Mouse (Mus musculus): ENCODE data around the gene Abca13.

Abca13 gene

DNA sequence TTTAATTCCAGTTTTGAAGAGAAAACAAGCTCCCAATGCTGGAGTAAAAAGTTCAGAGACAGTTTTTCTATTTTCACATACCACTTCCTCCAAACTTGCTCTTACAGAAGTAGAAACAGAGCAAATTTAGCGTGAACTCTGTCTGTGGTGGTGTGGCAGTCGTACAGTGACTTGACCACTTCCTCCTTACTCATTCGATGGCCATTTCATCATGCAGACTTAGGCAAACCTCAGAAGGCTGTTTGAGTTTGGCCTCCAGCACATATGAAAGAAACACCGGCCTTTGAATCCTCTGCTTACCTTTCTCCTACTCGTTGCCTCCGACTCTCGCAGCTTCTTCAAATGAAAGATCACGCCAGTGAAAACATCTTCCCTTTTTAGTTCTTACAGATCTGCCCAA is 340.0 kb downstream of the Abca13 start:
- H3K9me3 ChIP-seq (ENCODE audit: low read length), result no peaks in the 10 kb centered on the region
- no peaks in the 10 kb centered on the region for H3K4me1 ChIP-seq (replicated peaks; ENCODE audit: low read depth, low read length)
- H3K4me3 ChIP-seq (replicated peaks; ENCODE audit: low read length), result no peak overlapping the region
- H3K36me3 ChIP-seq (ENCODE audit: insufficient read depth, low read length), result no peaks in the 10 kb centered on the region
- no peak for TF ChIP-seq NANOG (IDR thresholded peaks at IDR 0.05; ENCODE audit: borderline replicate concordance, low read length)
- no peak for TF ChIP-seq CTCF (conservative IDR thresholded peaks at IDR 0.05; ENCODE audit: low read length)
- TF ChIP-seq POU5F1 (IDR thresholded peaks at IDR 0.05; ENCODE audit: borderline replicate concordance, low read length), result no peak
- H3K27me3 ChIP-seq (ENCODE audit: insufficient read depth, low read length), result no peaks in the 10 kb centered on the region

DNA sequence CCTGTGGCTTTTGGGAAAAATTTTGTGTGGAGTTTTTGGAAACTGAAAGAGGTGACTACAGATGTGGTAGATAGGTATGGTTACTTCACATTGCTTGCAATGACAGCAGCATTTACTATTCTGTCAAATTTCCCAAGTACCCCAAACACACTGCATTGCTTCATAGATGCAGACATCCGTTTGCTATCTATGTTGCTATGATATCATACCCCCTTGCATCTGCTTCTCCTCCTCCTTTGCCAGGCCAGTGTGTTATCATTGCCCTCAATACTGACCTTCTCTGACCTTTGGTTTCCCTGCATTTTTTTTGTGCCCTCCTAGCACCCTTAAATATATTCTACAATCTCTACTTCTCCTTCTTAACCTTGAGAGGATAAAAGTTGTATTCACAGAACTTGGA is 341.4 kb downstream of the Abca13 start:
- Histone ChIP-seq H3K9me3 (ENCODE audit: low read length) (no peaks in the 10 kb centered on the region), H3K36me3 (ENCODE audit: insufficient read depth, low read length) (no peaks in the 10 kb centered on the region), H3K4me1 (replicated peaks; ENCODE audit: low read depth, low read length) (no peaks in the 10 kb centered on the region), H3K4me3 (replicated peaks; ENCODE audit: low read length) (no peak overlapping the region), H3K27me3 (ENCODE audit: insufficient read depth, low read length) (no peaks in the 10 kb centered on the region)
- TF ChIP-seq NANOG (IDR thresholded peaks at IDR 0.05; ENCODE audit: borderline replicate concordance, low read length) (no peak), POU5F1 (IDR thresholded peaks at IDR 0.05; ENCODE audit: borderline replicate concordance, low read length) (no peak), CTCF (conservative IDR thresholded peaks at IDR 0.05; ENCODE audit: low read length) (no peak)

DNA sequence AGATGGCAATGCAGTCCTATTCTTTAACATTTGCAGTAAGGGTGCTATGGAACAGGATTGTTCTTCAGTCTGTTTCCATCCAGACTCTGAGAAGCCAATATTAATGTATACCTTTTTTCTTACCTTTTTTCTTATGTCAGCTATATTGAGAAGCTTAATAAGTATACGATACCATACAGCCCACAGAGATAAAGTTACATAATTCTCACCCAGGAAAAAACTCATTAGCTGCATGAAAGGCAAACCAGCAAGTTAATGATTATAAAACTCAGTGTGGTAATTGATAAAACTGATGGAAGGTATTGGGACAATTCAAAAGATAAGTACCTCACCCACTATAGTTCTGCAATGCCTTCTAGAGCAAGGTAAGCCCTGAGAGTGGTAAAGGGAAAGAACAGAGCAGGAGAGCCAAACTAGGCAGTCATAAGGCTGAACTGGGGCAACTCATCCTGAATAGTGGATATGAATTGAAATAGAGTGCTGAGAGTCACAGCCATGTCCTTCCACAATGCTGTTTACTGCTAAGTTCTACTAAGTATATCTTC is 342.0 kb downstream of the Abca13 start:
- Histone ChIP-seq H3K4me1 (replicated peaks; ENCODE audit: low read depth, low read length) (no peaks in the 10 kb centered on the region), H3K4me3 (replicated peaks; ENCODE audit: low read length) (no peak overlapping the region), H3K27me3 (ENCODE audit: insufficient read depth, low read length) (no peaks in the 10 kb centered on the region), H3K9me3 (ENCODE audit: low read length) (no peaks in the 10 kb centered on the region), H3K36me3 (ENCODE audit: insufficient read depth, low read length) (no peaks in the 10 kb centered on the region)
- TF ChIP-seq POU5F1 (IDR thresholded peaks at IDR 0.05; ENCODE audit: borderline replicate concordance, low read length) (no peak), NANOG (IDR thresholded peaks at IDR 0.05; ENCODE audit: borderline replicate concordance, low read length) (no peak), CTCF (conservative IDR thresholded peaks at IDR 0.05; ENCODE audit: low read length) (no peak)

DNA sequence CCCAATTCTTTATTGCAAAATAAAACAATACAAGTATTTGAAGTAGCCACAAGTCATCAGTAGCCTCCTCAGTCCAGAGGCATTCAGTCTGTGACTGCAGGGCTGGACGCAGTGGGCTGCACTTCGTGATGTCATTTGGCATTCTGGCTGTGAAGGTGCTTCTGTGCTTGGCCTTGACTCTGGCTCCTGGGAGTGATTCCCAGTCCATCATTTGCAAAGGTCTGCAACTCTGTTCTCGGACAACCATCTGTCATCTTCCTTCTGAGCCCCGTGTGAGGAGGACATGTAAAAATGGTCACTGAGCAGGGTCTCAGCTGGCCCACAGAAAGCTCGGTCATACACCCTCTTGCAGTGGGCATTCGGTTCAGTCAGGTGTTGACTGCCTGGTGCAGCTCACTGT is 345.1 kb downstream of the Abca13 start:
- Histone ChIP-seq H3K27me3 (ENCODE audit: insufficient read depth, low read length) (no peaks in the 10 kb centered on the region), H3K4me1 (replicated peaks; ENCODE audit: low read depth, low read length) (no peaks in the 10 kb centered on the region), H3K9me3 (ENCODE audit: low read length) (no peaks in the 10 kb centered on the region), H3K36me3 (ENCODE audit: insufficient read depth, low read length) (no peaks in the 10 kb centered on the region), H3K4me3 (replicated peaks; ENCODE audit: low read length) (no peak overlapping the region)
- TF ChIP-seq CTCF (conservative IDR thresholded peaks at IDR 0.05; ENCODE audit: low read length) (no peak), NANOG (IDR thresholded peaks at IDR 0.05; ENCODE audit: borderline replicate concordance, low read length) (no peak), POU5F1 (IDR thresholded peaks at IDR 0.05; ENCODE audit: borderline replicate concordance, low read length) (no peak)

DNA sequence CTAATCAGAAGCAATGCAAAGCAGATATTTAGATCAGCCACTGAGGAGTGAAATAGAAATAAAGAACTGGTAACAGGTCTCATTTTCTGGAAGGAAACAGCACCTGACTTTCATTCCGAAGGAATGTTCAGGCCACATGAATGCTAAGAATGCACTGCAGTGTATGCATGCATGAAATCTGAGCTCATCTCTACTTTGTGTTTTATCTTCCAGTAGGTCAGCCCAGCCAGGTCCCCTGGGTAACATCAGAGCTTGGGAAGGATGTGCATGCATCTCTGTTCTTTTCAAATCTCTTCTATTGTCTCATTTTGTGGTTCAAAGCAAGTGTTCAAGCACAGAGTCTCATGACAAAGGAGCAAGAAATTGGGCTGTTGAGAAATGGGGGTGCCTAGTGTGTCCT is 346.6 kb downstream of the Abca13 start:
- H3K27me3 ChIP-seq (ENCODE audit: insufficient read depth, low read length), result no peaks in the 10 kb centered on the region
- no peaks in the 10 kb centered on the region for H3K9me3 ChIP-seq (ENCODE audit: low read length)
- no peak overlapping the region for H3K4me3 ChIP-seq (replicated peaks; ENCODE audit: low read length)
- no peaks in the 10 kb centered on the region for H3K4me1 ChIP-seq (replicated peaks; ENCODE audit: low read depth, low read length)
- no peaks in the 10 kb centered on the region for H3K36me3 ChIP-seq (ENCODE audit: insufficient read depth, low read length)
- no peak for TF ChIP-seq POU5F1 (IDR thresholded peaks at IDR 0.05; ENCODE audit: borderline replicate concordance, low read length)
- no peak for TF ChIP-seq NANOG (IDR thresholded peaks at IDR 0.05; ENCODE audit: borderline replicate concordance, low read length)
- no peak for TF ChIP-seq CTCF (conservative IDR thresholded peaks at IDR 0.05; ENCODE audit: low read length)

DNA sequence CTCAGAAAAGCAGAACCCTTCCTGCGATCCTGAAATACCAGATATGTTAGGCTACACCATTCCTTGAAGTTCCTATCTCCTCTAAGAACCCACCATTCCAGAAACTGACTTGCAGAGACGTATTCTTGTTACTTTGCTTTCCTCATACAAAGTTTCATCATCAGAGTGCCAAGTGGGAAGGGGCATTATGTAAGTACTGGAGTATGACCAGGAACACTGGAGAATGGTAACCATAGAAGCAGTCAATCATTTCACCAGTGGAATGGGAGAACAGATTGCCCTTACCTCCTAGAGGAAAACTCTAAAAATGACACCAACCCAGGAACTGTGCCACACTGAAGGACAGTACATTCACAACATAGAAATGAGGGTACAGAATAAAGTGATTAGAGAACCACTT is 368.3 kb downstream of the Abca13 start:
- TF ChIP-seq NANOG (IDR thresholded peaks at IDR 0.05; ENCODE audit: borderline replicate concordance, low read length) (no peak), CTCF (conservative IDR thresholded peaks at IDR 0.05; ENCODE audit: low read length) (no peak), POU5F1 (IDR thresholded peaks at IDR 0.05; ENCODE audit: borderline replicate concordance, low read length) (no peak)
- Histone ChIP-seq H3K27me3 (ENCODE audit: insufficient read depth, low read length) (no peaks in the 10 kb centered on the region), H3K36me3 (ENCODE audit: insufficient read depth, low read length) (no peaks in the 10 kb centered on the region), H3K9me3 (ENCODE audit: low read length) (no peaks in the 10 kb centered on the region), H3K4me1 (replicated peaks; ENCODE audit: low read depth, low read length) (no peaks in the 10 kb centered on the region), H3K4me3 (replicated peaks; ENCODE audit: low read length) (no peak overlapping the region)

DNA sequence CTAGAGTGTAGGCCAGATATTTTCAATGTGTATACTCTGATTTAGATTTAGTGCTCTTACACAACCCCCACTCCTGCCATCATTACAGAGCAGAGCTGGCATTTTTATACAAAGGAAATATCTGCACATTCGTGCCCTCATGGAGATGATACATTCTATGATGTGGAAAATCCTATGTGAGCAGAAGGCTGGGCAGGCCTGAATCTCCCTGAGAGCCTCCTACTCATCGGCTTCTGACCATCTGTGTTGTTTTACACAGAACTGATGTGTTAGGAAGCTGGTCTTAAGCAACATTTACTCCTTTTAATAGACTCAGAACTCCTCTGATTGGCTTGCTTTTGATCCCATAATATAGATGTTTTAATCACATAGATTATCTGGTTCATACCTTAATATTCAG is 376.6 kb downstream of the Abca13 start:
- no peaks in the 10 kb centered on the region for H3K27me3 ChIP-seq (ENCODE audit: insufficient read depth, low read length)
- H3K4me1 ChIP-seq (replicated peaks; ENCODE audit: low read depth, low read length), result 0 out of 2 replicates have a peak, but pooled peaks cover 5% of the 10 kb centered on the region
- H3K4me3 ChIP-seq (replicated peaks; ENCODE audit: low read length), result no peak overlapping the region
- no peak for TF ChIP-seq CTCF (conservative IDR thresholded peaks at IDR 0.05; ENCODE audit: low read length)
- no peaks in the 10 kb centered on the region for H3K36me3 ChIP-seq (ENCODE audit: insufficient read depth, low read length)
- no peaks in the 10 kb centered on the region for H3K9me3 ChIP-seq (ENCODE audit: low read length)

DNA sequence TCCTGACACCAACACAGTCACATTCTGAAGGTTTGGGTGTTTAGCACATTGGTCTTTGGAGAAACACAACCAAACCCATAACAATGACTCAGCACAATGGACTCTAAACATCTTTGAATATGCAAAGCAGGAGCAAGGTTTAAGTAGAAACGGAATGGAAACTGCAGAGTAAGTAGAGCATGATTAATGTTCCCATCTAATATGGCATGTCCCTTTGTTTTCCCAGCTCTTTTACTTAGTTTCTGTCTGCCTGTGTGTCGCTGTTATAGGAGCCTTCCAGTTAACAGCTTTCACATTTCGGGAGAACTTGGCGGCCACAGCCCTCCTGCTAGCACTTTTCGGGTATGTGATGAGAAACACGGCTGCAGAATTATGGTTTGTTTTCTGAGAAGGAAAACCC is 378.6 kb downstream of the Abca13 start:
- H3K27me3 ChIP-seq (ENCODE audit: insufficient read depth, low read length), result no peaks in the 10 kb centered on the region
- H3K4me3 ChIP-seq (replicated peaks; ENCODE audit: low read length), result no peak overlapping the region
- H3K9me3 ChIP-seq (ENCODE audit: low read length), result no peaks in the 10 kb centered on the region
- H3K36me3 ChIP-seq (ENCODE audit: insufficient read depth, low read length), result no peaks in the 10 kb centered on the region
- TF ChIP-seq POU5F1 (IDR thresholded peaks at IDR 0.05; ENCODE audit: borderline replicate concordance, low read length) (no peak), NANOG (IDR thresholded peaks at IDR 0.05; ENCODE audit: borderline replicate concordance, low read length) (no peak), CTCF (conservative IDR thresholded peaks at IDR 0.05; ENCODE audit: low read length) (no peak)
- 0 out of 2 replicates have a peak, but pooled peaks cover 5% of the 10 kb centered on the region for H3K4me1 ChIP-seq (replicated peaks; ENCODE audit: low read depth, low read length)

DNA sequence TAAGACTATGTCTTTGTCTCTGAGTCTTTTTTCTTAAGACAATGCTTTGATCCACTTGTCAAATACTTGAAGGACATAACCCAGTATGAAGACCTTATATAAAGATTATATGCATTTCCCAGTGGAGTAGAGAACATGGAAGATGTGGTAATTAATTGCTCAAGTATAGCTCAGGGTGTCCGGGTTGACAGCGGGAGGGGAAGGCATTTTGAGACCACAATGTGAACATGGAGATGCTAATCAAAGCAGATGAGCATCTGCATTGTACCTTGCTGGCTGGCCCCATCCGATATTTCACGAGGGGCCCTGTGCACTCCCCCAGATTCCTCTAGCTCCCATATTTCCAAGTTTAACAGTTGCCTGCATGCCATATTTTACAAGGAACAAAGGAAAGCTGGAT is 383.2 kb downstream of the Abca13 start:
- 0 out of 2 replicates have a peak, but pooled peaks cover 5% of the 10 kb centered on the region for H3K4me1 ChIP-seq (replicated peaks; ENCODE audit: low read depth, low read length)
- TF ChIP-seq CTCF (conservative IDR thresholded peaks at IDR 0.05; ENCODE audit: low read length), result no peak
- no peak for TF ChIP-seq NANOG (IDR thresholded peaks at IDR 0.05; ENCODE audit: borderline replicate concordance, low read length)
- TF ChIP-seq POU5F1 (IDR thresholded peaks at IDR 0.05; ENCODE audit: borderline replicate concordance, low read length), result no peak
- H3K36me3 ChIP-seq (ENCODE audit: insufficient read depth, low read length), result no peaks in the 10 kb centered on the region
- H3K9me3 ChIP-seq (ENCODE audit: low read length), result no peaks in the 10 kb centered on the region
- H3K27me3 ChIP-seq (ENCODE audit: insufficient read depth, low read length), result no peaks in the 10 kb centered on the region
- H3K4me3 ChIP-seq (replicated peaks; ENCODE audit: low read length), result no peak overlapping the region

Measured in E14TG2a.4 (cell line).